Mouse (Mus musculus) heart, embryonic 13.5 days (tissue): ENCODE measurements around the gene Tns1. TPM values are rescaled to one million over a fixed set of nuclear protein-coding genes. Genes with fewer than 3 reads are reported as not detected.
A peak's percentile ranks its signal among the peaks of the same experiment; 100 is the strongest.

Experiments
- ATAC-seq: fragments of 200-750 bp; cut with Nextera tagmentation; 2 replicates; pipeline ENCODE4 v1.8.0; 2017; ENCODE audit warnings: moderate TSS enrichment; ENCODE audit not compliant: insufficient number of reproducible peaks, low FRiP score, low TSS enrichment; ENCODE audit errors: extremely low read depth
- H3K27ac ChIP-seq: fragments of 300-500 bp; sonication (generic); replicated peaks from 2 replicates; pipeline ENCODE4 v1.5.1; 2015; ENCODE audit warnings: moderate library complexity, mild to moderate bottlenecking, inconsistent platforms
- H3K27me3 ChIP-seq: fragments of 300-500 bp; sonication (generic); replicated peaks from 2 replicates; pipeline ENCODE4 v1.6.1; 2015; ENCODE audit warnings: mild to moderate bottlenecking, inconsistent platforms
- H3K36me3 ChIP-seq: fragments of 300-500 bp; sonication (generic); 2 replicates; pipeline ENCODE4 v1.6.1; 2015; ENCODE audit warnings: mild to moderate bottlenecking, inconsistent platforms
- H3K4me1 ChIP-seq: fragments of 300-500 bp; sonication (generic); 2 replicates; pipeline ENCODE4 v1.6.1; 2015; ENCODE audit warnings: inconsistent platforms
- H3K4me2 ChIP-seq: fragments of 300-500 bp; sonication (generic); 2 replicates; pipeline ENCODE4 v1.6.1; 2015; ENCODE audit warnings: inconsistent platforms, mild to moderate bottlenecking, moderate library complexity
- H3K4me3 ChIP-seq: fragments of 300-500 bp; sonication (generic); 2 replicates; pipeline ENCODE4 v1.5.1; 2015; ENCODE audit warnings: moderate library complexity, mild to moderate bottlenecking, inconsistent platforms
- H3K9ac ChIP-seq: fragments of 300-500 bp; sonication (generic); 2 replicates; pipeline ENCODE4 v1.6.1; 2015; ENCODE audit warnings: inconsistent platforms, mild to moderate bottlenecking, moderate library complexity
- H3K9me3 ChIP-seq: fragments of 300-500 bp; sonication (generic); 2 replicates; pipeline ENCODE4 v1.6.1; 2016; ENCODE audit warnings: inconsistent platforms
- WGBS: fragments of 180-500 bp; shearing (Covaris S2); methylation state at CpG from one replicate; pipeline ENCODE4 v1.1.7; 2015; ENCODE audit warnings: mixed read lengths; 5-methylcytosine and 5-hydroxymethylcytosine counted together
- polyA plus RNA-seq: library from polyadenylated mRNA; unstranded; fragments of >200 nt; fragmentation: Nextera tagmentation; extraction: Ambion mirVana; gene quantifications from 2 replicates; pipeline ENCODE4 v1.2.1, GENCODE M21; 2015

Tns1 gene
- polyA plus RNA-seq, 1 experiment from 2014 or later = 105 TPM

GRCm38 (mm10) chr1:74030901-74031360, 93.3 kb downstream of the Tns1 start:
- Histone ChIP-seq H3K27me3 (no peaks in the 10 kb centered on the region), H3K9me3 (no peaks in the 10 kb centered on the region), H3K4me2 (peak overlapping the region; percentile 51), H3K4me1 (peaks cover 100% of the 10 kb centered on the region), H3K36me3 (0 out of 2 replicates have a peak, but pooled peaks cover 5% of the 10 kb centered on the region), H3K9ac (peak overlapping the region; percentile 76), H3K27ac (peak overlapping the region; percentile 97), H3K4me3 (no peak overlapping the region)
- WGBS = 3% methylated on average over 3 of the region's 3 CpGs
- ATAC-seq = peak; percentile 35

- ATAC-seq = no peak
- Histone ChIP-seq H3K9me3 (no peaks in the 10 kb centered on the region), H3K4me1 (peaks cover 100% of the 10 kb centered on the region), H3K4me3 (no peak overlapping the region), H3K27me3 (no peaks in the 10 kb centered on the region), H3K27ac (peak overlapping the region; percentile 97), H3K9ac (peak overlapping the region; percentile 76), H3K4me2 (peak overlapping the region; percentile 51), H3K36me3 (0 out of 2 replicates have a peak, but pooled peaks cover 5% of the 10 kb centered on the region)
- 66% methylated on average over 1 of the region's 1 CpGs for WGBS
These were observed 94.0 kb downstream of the Tns1 start for GRCm38 (mm10) chr1:74030285-74030684.

GRCm38 (mm10) chr1:74029669-74030068, 94.6 kb downstream of the Tns1 start:
- Histone ChIP-seq H3K27me3 (no peaks in the 10 kb centered on the region), H3K36me3 (0 out of 2 replicates have a peak, but pooled peaks cover 5% of the 10 kb centered on the region), H3K9ac (peak overlapping the region; percentile 76), H3K4me3 (no peak overlapping the region), H3K4me1 (peaks cover 100% of the 10 kb centered on the region), H3K4me2 (peak overlapping the region; percentile 3; the same call in 1 of the 2 replicates), H3K9me3 (no peaks in the 10 kb centered on the region), H3K27ac (peak overlapping the region; percentile 97)
- ATAC-seq = no peak
- WGBS = 44% methylated on average over 3 of the region's 3 CpGs

- no peak for ATAC-seq
- Histone ChIP-seq H3K27me3 (no peaks in the 10 kb centered on the region), H3K4me2 (0 out of 2 replicates have a peak overlapping the region, but pooled peaks have one; percentile 12), H3K27ac (peak overlapping the region; percentile 97), H3K36me3 (0 out of 2 replicates have a peak, but pooled peaks cover 5% of the 10 kb centered on the region), H3K4me1 (peaks cover 100% of the 10 kb centered on the region), H3K9me3 (no peaks in the 10 kb centered on the region), H3K4me3 (no peak overlapping the region), H3K9ac (peak overlapping the region; percentile 66)
- 57% methylated on average over 5 of the region's 5 CpGs for WGBS
These were observed 95.4 kb downstream of the Tns1 start for GRCm38 (mm10) chr1:74028881-74029266.

- peaks cover 100% of the 10 kb centered on the region for H3K4me1 ChIP-seq
- H3K27me3 ChIP-seq = no peaks in the 10 kb centered on the region
- peak overlapping the region; percentile 97 for H3K27ac ChIP-seq
- no peaks in the 10 kb centered on the region for H3K9me3 ChIP-seq
- WGBS = 71% methylated on average over 13 of the region's 13 CpGs
- H3K4me2 ChIP-seq = peak overlapping the region; percentile 28
- H3K4me3 ChIP-seq = no peak overlapping the region
- ATAC-seq = no peak
- peak overlapping the region; percentile 72 for H3K9ac ChIP-seq
- 0 out of 2 replicates have a peak, but pooled peaks cover 5% of the 10 kb centered on the region for H3K36me3 ChIP-seq
These were observed 96.0 kb downstream of the Tns1 start for GRCm38 (mm10) chr1:74028118-74028880.

GRCm38 (mm10) chr1:74027559-74028091, 96.6 kb downstream of the Tns1 start:
- Histone ChIP-seq H3K9me3 (no peaks in the 10 kb centered on the region), H3K27me3 (no peaks in the 10 kb centered on the region), H3K4me3 (no peak overlapping the region), H3K9ac (peak overlapping the region; percentile 72), H3K4me1 (peaks cover 100% of the 10 kb centered on the region), H3K27ac (peak overlapping the region; percentile 97), H3K4me2 (peak overlapping the region; percentile 28), H3K36me3 (0 out of 2 replicates have a peak, but pooled peaks cover 3% of the 10 kb centered on the region)
- WGBS = 24% methylated on average over 11 of the region's 11 CpGs
- no peak for ATAC-seq

GRCm38 (mm10) chr1:74026703-74027195, 97.5 kb downstream of the Tns1 start:
- H3K4me3 ChIP-seq = no peak overlapping the region
- no peaks in the 10 kb centered on the region for H3K9me3 ChIP-seq
- 0 out of 2 replicates have a peak overlapping the region, but pooled peaks have one; percentile 12 for H3K9ac ChIP-seq
- 42% methylated on average over 9 of the region's 9 CpGs for WGBS
- H3K27ac ChIP-seq = peak overlapping the region; percentile 97
- ATAC-seq = no peak
- H3K4me1 ChIP-seq = peaks cover 100% of the 10 kb centered on the region
- no peaks in the 10 kb centered on the region for H3K27me3 ChIP-seq
- no peak overlapping the region for H3K4me2 ChIP-seq
- H3K36me3 ChIP-seq = no peaks in the 10 kb centered on the region

GRCm38 (mm10) chr1:74025651-74026226, 98.5 kb downstream of the Tns1 start:
- H3K36me3 ChIP-seq = no peaks in the 10 kb centered on the region
- peak overlapping the region; percentile 65 for H3K9ac ChIP-seq
- no peaks in the 10 kb centered on the region for H3K9me3 ChIP-seq
- no peak for ATAC-seq
- no peak overlapping the region for H3K4me3 ChIP-seq
- 22% methylated on average over 4 of the region's 4 CpGs for WGBS
- no peaks in the 10 kb centered on the region for H3K27me3 ChIP-seq
- H3K4me1 ChIP-seq = peaks cover 100% of the 10 kb centered on the region
- no peak overlapping the region for H3K4me2 ChIP-seq
- H3K27ac ChIP-seq = peak overlapping the region; percentile 97

GRCm38 (mm10) chr1:74025227-74025626, 99.0 kb downstream of the Tns1 start:
- peaks cover 100% of the 10 kb centered on the region for H3K4me1 ChIP-seq
- H3K4me2 ChIP-seq = peak overlapping the region; percentile 18; the same call in 1 of the 2 replicates
- no peak for ATAC-seq
- peak overlapping the region; percentile 97 for H3K27ac ChIP-seq
- 37% methylated on average over 6 of the region's 6 CpGs for WGBS
- H3K36me3 ChIP-seq = no peaks in the 10 kb centered on the region
- H3K9me3 ChIP-seq = no peaks in the 10 kb centered on the region
- no peak overlapping the region for H3K4me3 ChIP-seq
- H3K27me3 ChIP-seq = no peaks in the 10 kb centered on the region
- peak overlapping the region; percentile 65 for H3K9ac ChIP-seq

- Histone ChIP-seq H3K4me3 (no peak overlapping the region), H3K4me2 (peak overlapping the region; percentile 18; the same call in 1 of the 2 replicates), H3K27ac (peak overlapping the region; percentile 97), H3K27me3 (no peaks in the 10 kb centered on the region), H3K9me3 (no peaks in the 10 kb centered on the region), H3K9ac (peak overlapping the region; percentile 65), H3K4me1 (peaks cover 100% of the 10 kb centered on the region), H3K36me3 (no peaks in the 10 kb centered on the region)
- WGBS = 38% methylated on average over 10 of the region's 10 CpGs
- ATAC-seq = no peak
These were observed 99.6 kb downstream of the Tns1 start for GRCm38 (mm10) chr1:74024452-74025190.
